Mouse (Mus musculus) intestine, postnatal 0 days (tissue): Measurements from ENCODE around the gene Ambra1. TPM values are rescaled to one million over a fixed set of nuclear protein-coding genes. Genes with fewer than 3 reads are reported as not detected.

Experiments
- ATAC-seq: fragments of 200-750 bp; cut with Nextera tagmentation; 2 replicates; pipeline ENCODE4 v1.8.0; 2017; ENCODE audit warnings: mild to moderate bottlenecking, moderate TSS enrichment, moderate library complexity
- H3K27ac ChIP-seq: fragments of 300-500 bp; sonication (generic); 2 replicates; pipeline ENCODE4 v1.5.1; 2014; ENCODE audit warnings: mild to moderate bottlenecking, low read depth, low read length, moderate library complexity
- H3K27me3 ChIP-seq: fragments of 300-500 bp; sonication (generic); replicated peaks from 2 replicates; pipeline ENCODE4 v1.6.1; 2014; ENCODE audit warnings: low read length, mixed read lengths; ENCODE audit not compliant: control insufficient read depth, insufficient read depth
- H3K36me3 ChIP-seq: fragments of 300-500 bp; sonication (generic); 2 replicates; pipeline ENCODE4 v1.6.1; 2014; ENCODE audit warnings: mild to moderate bottlenecking, moderate library complexity; ENCODE audit not compliant: control insufficient read depth, insufficient read depth
- H3K4me1 ChIP-seq: fragments of 300-500 bp; sonication (generic); replicated peaks from 2 replicates; pipeline ENCODE4 v1.6.1; 2014; ENCODE audit warnings: antibody characterized with exemption, low read length, mixed read lengths; ENCODE audit not compliant: control insufficient read depth, insufficient read depth
- H3K4me2 ChIP-seq: fragments of 300-500 bp; sonication (generic); replicated peaks from 2 replicates; pipeline ENCODE4 v1.6.1; 2014; ENCODE audit warnings: low read depth, mild to moderate bottlenecking, moderate library complexity
- H3K4me3 ChIP-seq: fragments of 300-500 bp; sonication (generic); 2 replicates; pipeline ENCODE4 v1.5.1; 2014; ENCODE audit warnings: low read depth, low read length
- H3K9ac ChIP-seq: fragments of 300-500 bp; sonication (generic); 2 replicates; pipeline ENCODE4 v1.6.1; 2014; ENCODE audit warnings: mild to moderate bottlenecking, low read depth, low read length
- H3K9me3 ChIP-seq: fragments of 300-500 bp; sonication (generic); 2 replicates; pipeline ENCODE4 v1.6.1; 2016; ENCODE audit warnings: mixed run types; ENCODE audit not compliant: control insufficient read depth
- CTCF ChIP-seq: sonication (generic); IDR thresholded peaks from 2 replicates; pipeline ENCODE4 v1.5.1; 2016; ENCODE audit warnings: low read depth, mild to moderate bottlenecking, control low read depth, antibody characterized with exemption, moderate library complexity
- WGBS: fragments of 180-500 bp; shearing (Covaris S2); extraction: QIAGEN DNeasy Blood & Tissue Kit; methylation state at CpG from one replicate; pipeline ENCODE4 v1.1.7; 2014; 5-methylcytosine and 5-hydroxymethylcytosine counted together
- polyA plus RNA-seq: library from polyadenylated mRNA; unstranded; fragments of >200 nt; fragmentation: Nextera tagmentation; extraction: Ambion mirVana; gene quantifications from 2 replicates; pipeline ENCODE4 v1.2.1, GENCODE M21; 2015

The Ambra1 gene
- polyA plus RNA-seq, 1 experiment from 2014 or later = 5.5 TPM

DNA sequence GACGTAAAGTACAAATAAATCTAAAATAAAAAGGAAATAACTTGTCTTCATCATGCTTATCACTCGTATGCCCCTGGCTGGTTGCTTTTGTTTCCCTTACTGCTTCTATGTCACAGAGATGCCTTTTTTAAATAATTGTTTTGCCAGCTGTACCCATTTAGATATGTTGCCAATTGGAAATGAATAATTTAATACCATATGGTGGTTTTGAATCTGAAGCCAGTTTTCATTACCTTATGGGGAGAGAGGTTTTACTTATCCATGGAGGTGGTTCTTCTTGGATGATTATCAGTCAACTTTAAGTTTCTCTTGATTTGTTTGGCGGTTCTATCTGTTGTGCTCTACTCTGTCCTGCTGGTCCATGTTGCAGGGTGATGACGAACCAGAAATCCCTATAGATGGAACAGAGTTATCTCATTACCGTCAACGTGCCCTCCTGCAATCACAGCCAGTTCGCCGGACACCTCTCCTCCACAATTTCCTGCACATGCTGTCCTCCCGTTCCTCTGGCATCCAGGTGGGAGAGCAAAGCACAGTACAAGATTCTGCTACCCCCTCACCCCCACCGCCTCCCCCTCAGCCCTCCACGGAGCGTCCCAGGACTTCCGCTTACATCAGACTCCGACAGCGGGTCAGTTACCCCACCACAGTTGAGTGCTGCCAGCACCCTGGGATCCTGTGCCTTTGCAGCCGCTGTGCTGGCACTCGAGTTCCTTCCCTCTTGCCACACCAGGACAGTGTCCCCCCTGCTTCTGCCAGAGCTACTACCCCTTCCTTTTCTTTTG, 42.2 kb downstream of the Ambra1 start:
- Histone ChIP-seq H3K27ac (no peak overlapping the region), H3K9me3 (no peaks in the 10 kb centered on the region), H3K4me2 (no peak overlapping the region), H3K27me3 (no peaks in the 10 kb centered on the region), H3K36me3 (peaks cover 58% of the 10 kb centered on the region), H3K4me1 (no peaks in the 10 kb centered on the region), H3K4me3 (no peak overlapping the region), H3K9ac (no peak overlapping the region)
- no peak for TF ChIP-seq CTCF
- WGBS = 91% methylated on average over 17 of the region's 17 CpGs
- ATAC-seq = no peak

DNA sequence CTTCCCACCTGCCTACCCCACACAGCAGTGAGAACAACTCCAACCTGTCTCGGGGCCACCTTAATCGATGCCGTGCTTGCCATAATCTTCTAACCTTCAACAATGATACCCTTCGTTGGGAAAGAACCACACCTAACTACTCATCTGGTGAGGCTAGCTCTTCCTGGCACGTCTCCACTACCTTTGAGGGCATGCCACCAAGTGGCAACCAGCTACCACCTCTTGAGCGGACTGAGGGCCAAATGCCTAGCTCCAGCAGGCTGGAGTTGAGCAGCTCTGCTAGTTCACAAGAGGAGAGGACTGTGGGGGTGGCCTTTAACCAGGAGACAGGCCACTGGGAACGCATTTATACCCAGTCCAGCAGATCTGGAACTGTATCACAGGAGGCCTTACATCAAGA, 43.4 kb downstream of the Ambra1 start:
- ATAC-seq = no peak
- Histone ChIP-seq H3K4me2 (no peak overlapping the region), H3K36me3 (peaks cover 47% of the 10 kb centered on the region), H3K27me3 (no peaks in the 10 kb centered on the region), H3K9ac (no peak overlapping the region), H3K4me3 (no peak overlapping the region), H3K9me3 (no peaks in the 10 kb centered on the region), H3K4me1 (no peaks in the 10 kb centered on the region), H3K27ac (no peak overlapping the region; the same call in 1 of the 2 replicates)
- WGBS = 92% methylated on average over 7 of the region's 7 CpGs
- TF ChIP-seq CTCF = no peak

DNA sequence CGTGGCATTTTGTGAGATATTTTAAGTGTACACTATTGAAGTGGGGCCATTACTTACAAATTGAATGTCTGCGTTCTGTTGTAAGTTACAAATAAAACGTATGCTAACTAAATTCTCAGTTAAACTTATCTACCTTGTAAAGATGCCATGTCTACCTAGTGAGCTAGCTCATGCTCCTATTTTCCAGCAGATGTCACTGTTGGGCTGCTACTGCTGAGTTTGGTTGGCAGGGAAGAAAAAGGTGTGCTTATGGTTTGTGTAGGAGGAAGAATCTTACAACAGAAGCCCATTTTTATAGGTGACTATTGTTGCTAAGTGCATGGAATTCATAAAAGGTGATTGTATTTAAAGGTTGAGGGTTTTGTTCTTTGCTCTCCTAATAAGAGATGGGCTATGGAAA, 49.2 kb downstream of the Ambra1 start:
- Histone ChIP-seq H3K4me2 (no peak overlapping the region), H3K36me3 (0 out of 2 replicates have a peak, but pooled peaks cover 5% of the 10 kb centered on the region), H3K4me1 (no peaks in the 10 kb centered on the region), H3K9ac (no peak overlapping the region), H3K27ac (no peak overlapping the region), H3K4me3 (no peak overlapping the region), H3K27me3 (no peaks in the 10 kb centered on the region), H3K9me3 (no peaks in the 10 kb centered on the region)
- peak; percentile 91 for TF ChIP-seq CTCF
- 60% methylated on average over 3 of the region's 3 CpGs for WGBS
- no peak for ATAC-seq

DNA sequence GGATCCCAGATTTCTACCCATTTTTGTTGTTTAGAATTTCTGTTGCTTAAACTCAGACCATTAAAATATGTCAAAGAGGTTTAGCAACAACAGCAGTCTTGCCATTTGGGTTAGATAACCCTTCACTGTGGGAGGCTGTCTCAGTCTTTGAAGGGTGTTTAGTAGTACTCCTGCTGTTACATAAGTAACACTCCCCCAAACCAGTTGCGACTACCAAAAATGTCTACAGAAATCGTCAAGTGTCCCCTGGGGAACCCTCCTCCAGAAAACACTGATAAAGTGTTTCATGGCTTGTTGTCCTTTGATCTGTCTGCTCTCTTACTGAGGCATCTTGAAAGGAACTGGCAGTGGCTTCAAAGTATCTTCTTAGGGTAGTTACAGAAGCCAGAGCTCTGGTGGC, 61.7 kb downstream of the Ambra1 start:
- TF ChIP-seq CTCF = no peak
- H3K9me3 ChIP-seq = no peaks in the 10 kb centered on the region
- H3K27ac ChIP-seq = no peak overlapping the region
- no peak for ATAC-seq
- 44% methylated on average over 2 of the region's 2 CpGs for WGBS
- H3K4me3 ChIP-seq = no peak overlapping the region
- H3K4me2 ChIP-seq = no peak overlapping the region
- H3K27me3 ChIP-seq = no peaks in the 10 kb centered on the region
- H3K4me1 ChIP-seq = no peaks in the 10 kb centered on the region
- H3K36me3 ChIP-seq = no peaks in the 10 kb centered on the region
- no peak overlapping the region for H3K9ac ChIP-seq

DNA sequence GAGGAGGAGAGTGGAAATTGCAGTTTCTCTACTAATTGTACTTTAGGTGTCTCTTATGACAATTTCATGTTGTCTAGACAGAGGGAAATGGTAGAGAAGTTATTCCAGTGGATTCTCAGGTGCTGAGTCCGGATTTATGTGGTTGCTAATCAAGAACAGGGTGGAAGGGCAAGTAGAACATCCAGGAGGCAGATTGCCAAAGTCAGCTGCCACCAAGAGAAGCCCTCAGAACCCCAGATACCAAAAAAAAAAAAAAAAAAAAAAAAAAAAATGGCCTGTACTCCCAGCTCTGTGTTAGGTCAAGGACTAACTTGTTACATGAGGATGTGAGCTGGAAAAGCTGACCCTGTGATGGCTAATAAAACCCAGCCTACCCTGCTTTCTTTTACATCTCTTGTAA, 62.4 kb downstream of the Ambra1 start:
- no peak for TF ChIP-seq CTCF
- H3K27me3 ChIP-seq = no peaks in the 10 kb centered on the region

DNA sequence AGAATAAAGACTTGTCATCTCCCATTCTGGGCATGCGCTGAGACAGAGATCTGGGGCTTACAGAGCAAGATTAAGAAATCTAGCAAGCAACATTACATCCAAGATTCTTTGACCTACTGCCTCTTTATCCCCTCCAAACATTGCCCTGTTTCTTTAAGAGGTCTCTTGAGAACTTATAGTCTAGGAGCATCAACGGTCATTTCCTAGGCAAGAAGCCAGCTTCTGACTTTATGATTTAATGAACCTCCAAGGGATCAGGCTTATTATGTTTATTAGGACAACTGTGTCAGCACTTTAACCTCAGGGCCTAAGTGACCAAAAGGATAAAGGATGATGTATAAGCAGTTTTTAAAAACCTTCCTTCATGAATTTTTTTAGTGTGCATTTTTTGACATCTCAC, 64.5 kb downstream of the Ambra1 start:
- no peak overlapping the region for H3K9ac ChIP-seq
- no peak for ATAC-seq

More for the DNA sequence above, 62.4 kb downstream of the Ambra1 start:
- H3K9me3 ChIP-seq = no peaks in the 10 kb centered on the region
- 85% methylated on average over 1 of the region's 1 CpGs for WGBS
- H3K9ac ChIP-seq = no peak overlapping the region
- no peaks in the 10 kb centered on the region for H3K4me1 ChIP-seq
- H3K4me2 ChIP-seq = no peak overlapping the region
- no peak overlapping the region for H3K4me3 ChIP-seq
- H3K36me3 ChIP-seq = no peaks in the 10 kb centered on the region
- H3K27ac ChIP-seq = no peak overlapping the region
- no peak for ATAC-seq

More for the DNA sequence above, 64.5 kb downstream of the Ambra1 start:
- no peaks in the 10 kb centered on the region for H3K4me1 ChIP-seq
- H3K27me3 ChIP-seq = no peaks in the 10 kb centered on the region
- TF ChIP-seq CTCF = no peak
- H3K36me3 ChIP-seq = no peaks in the 10 kb centered on the region
- no peak overlapping the region for H3K4me2 ChIP-seq
- H3K4me3 ChIP-seq = no peak overlapping the region
- 55% methylated on average over 2 of the region's 2 CpGs for WGBS
- H3K27ac ChIP-seq = no peak overlapping the region
- H3K9me3 ChIP-seq = no peaks in the 10 kb centered on the region
